Mouse (Mus musculus): ENCODE measurements at regions not wholly inside any gene's neighbourhood (a gene's known extent, or its start where the extent isn't known, plus 50 kb on each side); places are given as distances from the start of the nearest gene placed in this dataset.
"Not testable (repeated sequence)": the region's sequence is repeated elsewhere in the genome, so short reads cannot be mapped to it uniquely, and the experiment has no call there.

- no peak for DNase-seq
Measured at GRCm38 (mm10) chr3:152040751-152041150, 125.3 kb downstream of the Gipc2 start.

GRCm38 (mm10) chr3:152036819-152037218 lies 129.2 kb downstream of the Gipc2 start:
- not testable (repeated sequence) for DNase-seq

DNA sequence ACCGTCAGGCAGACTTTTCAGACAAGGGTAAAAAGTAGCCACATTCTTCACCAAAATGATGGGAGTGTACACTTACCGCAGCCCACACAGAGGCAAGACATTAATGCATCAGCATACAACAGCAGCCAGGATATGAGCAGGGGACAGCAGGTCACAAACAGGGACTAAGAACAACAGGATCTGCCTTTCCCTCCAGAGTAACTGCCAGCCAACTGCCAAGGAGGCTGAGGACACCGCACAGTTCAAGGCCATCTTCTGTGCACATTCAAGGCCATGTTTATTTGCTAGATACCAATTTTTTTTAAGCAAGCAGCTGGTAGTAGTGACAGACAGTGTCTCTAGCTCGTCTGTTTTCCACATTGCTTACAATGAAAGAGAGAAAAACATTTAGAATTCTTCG lies 130.6 kb downstream of the Gipc2 start:
- peak; percentile 10 for DNase-seq

DNA sequence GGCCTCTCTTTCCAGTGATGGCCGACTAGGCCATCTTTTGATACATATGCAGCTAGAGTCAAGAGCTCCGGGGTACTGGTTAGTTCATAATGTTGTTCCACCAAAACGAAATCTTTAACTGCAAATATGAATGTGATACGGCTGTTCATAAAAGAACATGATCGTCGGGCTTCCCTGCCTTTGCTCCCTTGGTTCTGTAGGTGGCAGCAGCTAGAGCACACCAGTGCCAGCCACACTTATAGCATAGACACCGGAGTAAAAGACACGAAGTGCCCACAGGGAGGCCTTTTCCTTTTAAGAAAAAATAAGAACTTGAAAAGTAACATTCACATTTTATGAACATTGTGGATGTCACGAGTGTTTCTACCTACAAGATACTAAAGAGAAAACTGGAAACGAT lies 131.3 kb downstream of the Gipc2 start:
- DNase-seq, result no peak

DNA sequence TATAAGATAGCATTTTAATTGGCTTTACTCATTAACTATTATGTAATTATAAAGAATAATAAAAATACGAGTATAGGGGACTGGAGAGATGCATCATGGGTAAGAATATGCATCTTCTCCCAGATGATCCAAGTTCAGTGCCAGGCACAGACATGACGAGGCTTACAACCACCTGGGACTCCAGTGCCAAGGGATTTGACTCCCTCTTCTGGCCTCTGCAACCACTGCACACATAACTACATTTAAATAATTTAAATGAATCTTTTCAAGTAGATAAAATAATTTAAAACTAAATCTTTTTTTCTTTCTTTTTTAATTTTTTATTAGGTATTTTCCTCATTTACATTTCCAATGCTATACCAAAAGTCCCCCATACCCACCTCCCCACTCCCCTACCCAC lies 131.8 kb downstream of the Gipc2 start:
- no peak for DNase-seq

- DNase-seq, result no peak
Measured at GRCm38 (mm10) chr3:152032663-152033318, 133.2 kb downstream of the Gipc2 start.

GRCm38 (mm10) chr3:152028695-152029094 lies 137.3 kb downstream of the Gipc2 start:
- peak; percentile 16 for DNase-seq

DNA sequence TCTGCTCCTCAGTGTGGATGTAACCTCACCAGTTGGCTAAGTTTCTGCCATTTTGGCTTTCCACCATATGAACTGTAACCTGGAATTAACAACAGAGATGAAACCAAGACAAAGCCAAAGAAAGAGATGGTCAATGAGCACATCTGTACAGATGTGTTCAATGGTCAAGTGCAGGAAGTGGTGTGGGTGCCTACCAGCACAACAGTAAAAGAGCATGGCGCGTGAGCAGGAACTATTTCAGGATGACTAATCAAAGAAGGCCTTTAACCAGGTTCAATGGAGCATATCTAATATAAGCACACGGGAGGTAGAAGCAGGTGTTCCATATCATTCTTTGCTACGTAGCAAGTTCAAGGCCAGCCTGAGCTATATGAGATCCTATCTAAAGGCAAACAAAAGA lies 140.0 kb downstream of the Gipc2 start:
- DNase-seq, result no peak

DNA sequence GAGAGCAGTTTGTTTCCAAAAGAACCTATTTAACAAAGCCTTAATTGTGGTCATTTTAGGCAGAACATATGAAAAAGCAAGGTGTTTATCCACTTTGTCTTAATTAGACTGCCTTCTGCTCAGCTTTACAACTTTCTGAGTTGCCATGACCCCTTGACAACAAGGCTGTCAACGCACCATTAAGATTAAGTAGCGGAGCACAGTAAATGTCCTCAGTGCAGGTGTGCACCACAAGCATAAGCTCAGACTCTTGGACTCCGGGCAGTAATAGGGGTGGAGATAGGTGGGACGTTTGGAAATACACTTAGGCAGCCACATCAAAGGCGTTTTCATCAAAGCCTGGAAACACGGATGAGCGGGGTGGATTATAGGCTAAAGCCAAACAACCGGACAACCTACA lies 140.9 kb downstream of the Gipc2 start:
- DNase-seq, result no peak

GRCm38 (mm10) chr3:152006747-152007146 lies 159.3 kb downstream of the Gipc2 start:
- no peak for DNase-seq

DNA sequence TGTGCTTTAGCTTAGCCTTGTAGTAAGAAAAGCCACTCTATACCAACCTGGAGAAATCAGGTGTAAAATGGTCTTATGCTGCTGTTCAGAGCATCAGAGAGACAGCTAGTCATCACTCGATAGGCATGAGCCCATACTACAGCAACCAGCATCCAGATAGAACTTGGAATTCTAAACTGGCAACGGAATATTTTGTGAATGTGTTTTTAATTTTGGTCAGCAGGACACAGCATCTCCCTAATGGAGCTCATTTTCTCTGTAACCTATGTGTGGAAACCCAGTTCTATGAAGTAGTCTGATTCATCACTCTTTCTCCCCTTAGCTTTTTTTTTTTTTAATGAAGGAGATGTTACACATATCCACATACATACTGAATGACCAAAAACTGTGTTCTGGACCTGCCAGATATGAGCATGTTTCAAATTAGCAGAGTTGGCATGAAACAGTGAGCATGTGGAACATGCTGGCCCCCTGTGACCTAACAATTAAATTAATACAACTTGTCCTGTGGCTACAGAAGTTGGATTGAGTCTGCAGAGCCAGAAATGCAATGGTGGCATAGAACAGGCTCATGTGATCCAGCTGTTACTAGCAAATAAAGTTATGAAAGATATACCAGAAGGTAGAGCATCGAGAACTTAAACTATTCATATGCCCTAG lies 160.5 kb downstream of the Gipc2 start:
- DNase-seq, result no peak

DNA sequence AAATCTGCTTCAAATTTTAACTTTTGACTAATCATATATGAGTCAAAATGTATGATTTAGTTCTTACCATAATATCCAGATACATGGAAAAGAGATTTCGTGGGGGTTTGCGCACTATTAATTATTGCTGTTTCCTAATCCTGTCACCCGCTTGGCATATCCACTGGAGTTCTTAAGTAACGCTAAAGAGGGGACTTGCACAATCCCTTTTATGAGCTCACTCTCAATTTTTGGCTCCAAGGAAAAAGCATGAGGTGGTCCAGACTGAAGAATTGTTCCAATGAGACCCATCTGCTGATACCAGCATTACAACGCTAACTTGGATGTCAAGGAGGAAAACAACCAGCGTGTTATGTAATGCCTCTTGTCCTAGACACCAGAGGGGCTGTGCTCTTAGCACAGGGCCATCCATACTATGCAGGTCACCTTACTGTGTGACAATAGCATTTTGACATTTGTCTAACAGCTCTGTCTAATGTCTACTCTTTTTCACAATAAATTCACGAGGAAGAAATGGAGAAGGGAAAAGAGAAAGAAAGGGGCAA lies 161.5 kb downstream of the Gipc2 start:
- DNase-seq, result peak; percentile 9

DNA sequence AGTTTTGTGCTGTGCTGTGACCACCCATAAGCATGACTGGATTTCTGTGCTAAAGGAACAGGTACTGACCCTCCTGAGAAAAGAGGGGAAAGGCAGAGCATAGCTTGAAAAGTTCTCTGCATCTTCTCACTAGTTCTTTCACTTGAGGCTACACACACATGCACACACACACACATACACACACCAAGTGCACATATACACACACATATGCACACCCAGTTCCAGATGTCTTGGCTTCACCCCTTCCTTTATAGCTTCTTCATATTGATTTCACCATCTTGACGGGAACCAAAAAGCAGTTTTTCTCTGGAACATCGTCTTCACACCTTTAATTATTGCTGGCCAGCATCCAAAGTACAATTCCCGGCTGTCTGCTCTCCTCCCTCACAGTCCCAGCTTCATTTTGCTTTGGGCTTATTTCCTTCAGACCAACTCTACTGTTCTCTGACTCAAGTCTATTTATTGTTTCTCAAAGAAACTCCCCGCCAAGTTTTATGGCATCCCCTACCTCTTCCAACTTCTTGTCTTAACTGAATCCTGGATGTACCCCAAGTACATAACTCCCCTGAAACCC lies 160.2 kb upstream of the Ptgfr start:
- no peak for DNase-seq

GRCm38 (mm10) chr3:151997111-151997510 lies 159.7 kb upstream of the Ptgfr start:
- no peak for DNase-seq

DNA sequence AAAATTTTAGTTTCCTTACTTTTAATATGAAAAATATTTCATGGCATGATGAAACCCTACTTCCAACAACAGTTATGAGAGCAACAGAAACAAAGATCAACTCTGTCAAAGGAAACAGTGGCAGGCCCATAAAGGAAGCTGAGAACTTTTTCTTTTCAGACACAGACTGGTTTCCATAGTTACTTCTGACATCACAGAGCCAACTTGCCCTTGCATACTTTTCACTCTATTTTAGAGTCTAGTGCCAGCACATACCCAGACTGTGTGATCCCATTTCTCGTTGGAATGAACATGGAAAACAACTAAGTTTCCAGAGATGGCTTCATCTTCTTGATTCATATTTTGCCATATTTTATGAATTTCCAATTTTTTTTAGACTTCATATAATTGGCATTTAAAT lies 150.8 kb upstream of the Ptgfr start:
- DNase-seq, result no peak

- DNase-seq, result no peak
Measured at GRCm38 (mm10) chr3:151978136-151978535, 140.7 kb upstream of the Ptgfr start.

GRCm38 (mm10) chr3:151977651-151978050 lies 140.2 kb upstream of the Ptgfr start:
- DNase-seq, result peak; percentile 11

DNA sequence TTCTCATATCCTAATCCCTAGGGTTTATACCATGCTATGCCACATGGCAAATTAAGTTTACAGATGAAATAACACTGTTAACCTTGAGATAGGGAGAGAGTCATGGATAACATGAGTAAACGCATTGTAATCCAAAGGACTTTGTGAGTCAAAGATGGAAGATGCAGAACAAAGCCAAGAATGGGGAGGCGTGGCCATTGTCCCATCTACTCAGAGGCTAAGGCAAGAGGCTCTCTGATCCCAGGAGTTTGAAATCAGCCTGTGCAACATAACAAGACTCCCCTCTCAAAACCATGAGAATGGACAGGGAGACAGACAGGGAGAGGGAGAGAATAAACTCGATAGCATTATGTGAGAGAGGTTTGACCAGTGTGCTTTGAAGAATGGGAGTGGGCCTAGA lies 112.4 kb upstream of the Ptgfr start:
- peak; percentile 4 for DNase-seq

- DNase-seq, result no peak
Measured at GRCm38 (mm10) chr3:151948015-151948645, 110.7 kb upstream of the Ptgfr start.

- no peak for DNase-seq
Measured at GRCm38 (mm10) chr3:151945916-151946315, 108.5 kb upstream of the Ptgfr start.

DNA sequence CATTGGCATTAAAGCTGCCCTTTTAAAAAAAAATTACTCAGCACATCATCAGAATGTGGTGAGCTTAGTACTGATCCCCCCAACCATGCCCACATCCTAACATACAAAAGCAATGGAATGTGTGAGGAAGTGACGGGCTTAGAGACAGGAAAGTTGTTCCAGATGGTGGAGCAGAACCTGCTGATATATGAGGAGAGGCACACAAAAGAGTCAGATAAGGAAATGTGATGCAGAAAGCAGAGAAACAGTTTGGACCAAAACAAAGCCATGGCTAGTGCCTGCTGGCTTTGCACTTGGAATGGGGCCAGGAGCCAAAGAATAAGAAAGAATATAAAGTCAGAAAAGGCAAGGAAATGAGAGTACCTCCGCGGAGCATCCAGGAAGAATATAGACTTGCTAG lies 106.1 kb upstream of the Ptgfr start:
- no peak for DNase-seq

- DNase-seq, result no peak
Measured at GRCm38 (mm10) chr3:151938472-151939029, 101.1 kb upstream of the Ptgfr start.

GRCm38 (mm10) chr3:151931656-151932055 lies 94.2 kb upstream of the Ptgfr start:
- DNase-seq, result no peak

All from adrenal gland, postnatal 14 days (tissue).